Mouse (Mus musculus): ENCODE results near the gene Galnt2.

DNA sequence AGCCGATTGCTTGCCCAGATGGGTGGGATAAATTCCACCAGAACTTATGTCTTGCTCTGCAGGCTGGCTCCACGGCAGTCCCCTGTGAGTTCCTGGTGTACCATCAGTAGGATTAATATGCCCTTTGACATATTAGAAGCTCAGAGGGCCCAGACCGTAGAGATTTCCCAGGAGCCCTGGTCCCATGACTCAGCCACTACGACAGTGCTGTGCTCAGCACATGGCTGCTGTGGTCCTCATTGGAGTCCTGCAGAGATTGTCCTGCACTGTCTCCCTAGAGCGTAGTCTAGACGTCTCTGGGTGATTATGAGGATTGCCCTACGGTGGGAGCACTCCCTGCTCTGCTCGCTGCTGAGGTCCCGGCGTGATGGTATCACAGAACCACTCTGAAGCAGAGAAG is 63.7 kb downstream of the Galnt2 start:
- TF ChIP-seq CTCF (IDR thresholded peaks at IDR 0.05; ENCODE audit: low read depth) (no peak), EP300 (IDR thresholded peaks at IDR 0.05; ENCODE audit: low read depth) (no peak)

All from liver, postnatal 0 days (tissue).